Mouse (Mus musculus): ENCODE measurements at regions not wholly inside any gene's neighbourhood (a gene's known extent, or its start where the extent isn't known, plus 50 kb on each side); places are given as distances from the start of the nearest gene placed in this dataset.

DNA sequence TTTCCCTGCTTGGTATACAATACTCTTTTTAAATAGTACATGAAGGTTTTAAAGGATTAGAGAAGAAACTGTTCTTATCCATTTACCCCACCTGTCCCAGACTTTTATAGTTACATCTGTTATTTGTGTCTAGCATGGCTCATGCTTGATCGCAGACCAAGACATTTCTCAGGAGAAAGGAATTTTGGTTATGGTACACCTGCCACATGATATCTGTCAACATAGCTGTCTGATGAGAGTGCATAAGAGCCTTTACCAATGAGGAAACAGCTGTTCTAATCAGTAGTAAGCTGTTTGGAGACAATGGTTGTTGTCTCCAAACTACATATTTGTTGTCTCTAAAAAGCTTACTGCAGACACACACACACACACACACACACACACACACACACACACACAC lies 70.3 kb upstream of the Lrrn1 start:
- TF ChIP-seq CTCF (IDR thresholded peaks at IDR 0.05; ENCODE audit: low read depth, low read length): no peak
- no peak for TF ChIP-seq POLR2A (IDR thresholded peaks at IDR 0.05; ENCODE audit: borderline replicate concordance, low read depth, low read length)
